Mouse (Mus musculus) G1E (cell line): ENCODE measurements around the gene Scgb1c1.

Experiments
- CTCF ChIP-seq: IDR thresholded peaks from 2 replicates; pipeline ENCODE4 v1.5.1; 2012; ENCODE audit warnings: low read depth, low read length, inconsistent platforms, mixed read lengths
- GATA1 ChIP-seq: IDR thresholded peaks from 2 replicates; pipeline ENCODE4 v1.6.1; 2012; ENCODE audit warnings: borderline replicate concordance, low read length, inconsistent platforms, mixed read lengths
- POLR2AphosphoS5 ChIP-seq: IDR thresholded peaks from 2 replicates; pipeline ENCODE4 v1.6.1; 2012; ENCODE audit warnings: low read depth, low read length, inconsistent platforms; ENCODE audit not compliant: insufficient replicate concordance

DNA sequence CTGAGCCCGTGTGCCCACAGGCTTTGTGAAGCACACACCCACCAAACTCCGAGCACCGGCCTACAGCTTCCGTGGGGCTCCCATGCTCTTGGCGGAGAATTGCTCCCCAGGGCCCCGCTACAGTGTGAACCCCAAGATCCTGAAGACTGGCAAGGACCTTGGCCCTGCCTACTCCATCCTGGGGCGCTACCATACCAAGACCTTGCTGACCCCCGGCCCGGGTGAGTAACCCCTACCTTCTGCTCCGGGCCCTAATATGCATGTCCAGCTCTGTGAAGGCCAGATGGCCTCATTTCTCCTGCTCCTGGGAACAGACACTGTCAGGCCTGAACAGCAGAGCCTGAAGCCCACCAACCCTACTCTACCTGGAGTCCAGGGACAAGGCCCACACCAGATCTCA is 3.2 kb downstream of the Scgb1c1 start:
- TF ChIP-seq GATA1, result no peak
- TF ChIP-seq CTCF, result no peak
- TF ChIP-seq POLR2AphosphoS5, result no peak
